In the genomic region with DNA sequence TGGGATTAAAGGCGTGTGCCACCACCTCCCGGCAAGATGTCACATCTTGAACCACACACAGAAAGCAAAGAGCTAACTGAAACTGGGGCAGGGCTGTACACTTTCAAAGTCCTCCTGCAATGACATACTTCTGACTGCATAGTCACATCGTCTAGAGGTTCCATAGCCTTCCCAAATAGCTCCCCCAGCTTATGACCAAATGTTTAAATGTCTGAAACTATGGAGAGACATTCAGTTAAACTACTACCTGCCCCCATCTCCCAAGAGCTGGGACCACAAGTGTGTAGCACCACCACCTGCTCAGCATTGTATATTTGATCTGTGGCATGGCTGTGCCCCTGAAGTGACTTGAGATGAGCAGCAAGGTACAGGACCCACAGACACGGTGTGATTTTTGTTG, we compare ENCODE assay signal across 26 mouse cellular contexts. TPM values are rescaled to one million over a fixed set of nuclear protein-coding genes. Genes with fewer than 3 reads are reported as not detected.
DNase-seq lines count a peak whose midpoint lies in the region; ATAC-seq and TF ChIP-seq lines count a peak whose summit lies in the region.
"Had no signal": no experiment of that assay in that cellular context is flagged by ENCODE, and none has a peak within 500 bp of the region (broad histone marks: within the 10 kb centered on the region; RNA-seq: fewer than 3 reads in every experiment).

No protein-coding gene starts in this region.

- DNase-seq in stomach, postnatal 0 days (ENCODE audit: low spot score), result no peak
- peak; percentile 55 for DNase-seq in naive thymus-derived CD4-positive, alpha-beta T cell, adult 2 months (ENCODE audit: low read depth)
- peak; percentile 35 for DNase-seq in thymus, postnatal 4 days
- DNase-seq in yolk sac, embryonic 10.5 days (ENCODE audit: low spot score), result no peak
- DNase-seq: adrenal gland, adult 2 months; cerebellum, adult 8-10 months; cerebellum, postnatal 36 days; gastrocnemius, postnatal 14 days; kidney, postnatal 14 days; liver, embryonic 13.5 days; lung, embryonic 14.5 days; midbrain, embryonic 14.5 days; retina, postnatal 1 day; right cerebral cortex, postnatal 25 days had no signal

- 0 out of 2 replicates have a peak overlapping the region, but pooled peaks have one; percentile 14 for H3K27ac ChIP-seq in stomach, embryonic 16.5 days (ENCODE audit: low read length)
- no peak overlapping the region for H3K27ac ChIP-seq in stomach, postnatal 0 days (replicated peaks)
- peak overlapping the region; percentile 86 for H3K27ac ChIP-seq in bone marrow, adult 2 months (ENCODE audit: control insufficient read depth, insufficient read depth, low read depth, low read length, poor library complexity)
- H3K27ac ChIP-seq in forebrain, embryonic 16.5 days (ENCODE audit: low read length), result no peak overlapping the region
- H3K27ac ChIP-seq: heart, embryonic 13.5 days; hindbrain, embryonic 13.5 days; liver, embryonic 13.5 days; neural tube, embryonic 12.5 days; stomach, embryonic 15.5 days had no signal

- H3K9me3 ChIP-seq in stomach, embryonic 16.5 days (replicated peaks; ENCODE audit: control insufficient read depth, low read length), result no peaks in the 10 kb centered on the region
- H3K9me3 ChIP-seq in stomach, postnatal 0 days (ENCODE audit: control insufficient read depth, low read length), result no peaks in the 10 kb centered on the region
- H3K9me3 ChIP-seq in forebrain, embryonic 16.5 days (ENCODE audit: control insufficient read depth, low read length), result no peaks in the 10 kb centered on the region
- H3K9me3 ChIP-seq: G1E; heart, embryonic 13.5 days; hindbrain, embryonic 13.5 days; limb, embryonic 12.5 days; liver, embryonic 13.5 days; neural tube, embryonic 12.5 days; stomach, embryonic 15.5 days had no signal

- no peaks in the 10 kb centered on the region for H3K36me3 ChIP-seq in stomach, embryonic 16.5 days (ENCODE audit: control insufficient read depth, insufficient read depth, low read length)
- no peaks in the 10 kb centered on the region for H3K36me3 ChIP-seq in stomach, postnatal 0 days (ENCODE audit: control insufficient read depth, insufficient read depth, low read length)
- no peaks in the 10 kb centered on the region for H3K36me3 ChIP-seq in forebrain, embryonic 16.5 days (ENCODE audit: control insufficient read depth, insufficient read depth)
- H3K36me3 ChIP-seq: G1E; heart, embryonic 13.5 days; hindbrain, embryonic 13.5 days; limb, embryonic 12.5 days; liver, embryonic 13.5 days; neural tube, embryonic 12.5 days; stomach, embryonic 15.5 days had no signal

- no peaks in the 10 kb centered on the region for H3K27me3 ChIP-seq in stomach, embryonic 16.5 days (ENCODE audit: control insufficient read depth, insufficient read depth, low read length)
- no peaks in the 10 kb centered on the region for H3K27me3 ChIP-seq in stomach, postnatal 0 days (ENCODE audit: control insufficient read depth, insufficient read depth, low read length)
- no peaks in the 10 kb centered on the region for H3K27me3 ChIP-seq in forebrain, embryonic 16.5 days (replicated peaks; ENCODE audit: control insufficient read depth, insufficient read depth, low read length)
- H3K27me3 ChIP-seq: CH12.LX; Patski; stomach, embryonic 15.5 days had no signal

- no peak for TF ChIP-seq POLR2A in bone marrow, adult 2 months (IDR thresholded peaks at IDR 0.05; ENCODE audit: borderline replicate concordance, control insufficient read depth, low read depth, low read length)

- ATAC-seq in stomach, embryonic 16.5 days (ENCODE audit: insufficient read depth, low FRiP score), result no peak
- no peak for ATAC-seq in stomach, postnatal 0 days (ENCODE audit: low FRiP score, low TSS enrichment)
- ATAC-seq in forebrain, embryonic 16.5 days, result no peak
- ATAC-seq: forebrain, embryonic 14.5 days; Patski had no signal

- TF ChIP-seq CTCF in stomach, postnatal 0 days (IDR thresholded peaks at IDR 0.05; ENCODE audit: low read depth), result no peak
- TF ChIP-seq CTCF in bone marrow, adult 2 months (IDR thresholded peaks at IDR 0.05; ENCODE audit: control insufficient read depth, insufficient read depth, low read length), result no peak

- no peak overlapping the region for H3K4me2 ChIP-seq in stomach, embryonic 16.5 days (ENCODE audit: low read depth, low read length)
- H3K4me2 ChIP-seq in stomach, postnatal 0 days (replicated peaks; ENCODE audit: low read depth), result no peak overlapping the region
- no peak overlapping the region for H3K4me2 ChIP-seq in forebrain, embryonic 16.5 days (ENCODE audit: low read length)
- H3K4me2 ChIP-seq: heart, embryonic 13.5 days; hindbrain, embryonic 13.5 days; liver, embryonic 13.5 days; lung, embryonic 14.5 days; neural tube, embryonic 12.5 days; stomach, embryonic 15.5 days had no signal

- no peak for TF ChIP-seq EP300 in stomach, postnatal 0 days (optimal IDR thresholded peaks at IDR 0.05)

- H3K4me3 ChIP-seq in stomach, embryonic 16.5 days (replicated peaks; ENCODE audit: low read length), result no peak overlapping the region
- no peak overlapping the region for H3K4me3 ChIP-seq in stomach, postnatal 0 days (ENCODE audit: low read depth, low read length)
- H3K4me3 ChIP-seq in bone marrow, adult 2 months (replicated peaks; ENCODE audit: control insufficient read depth, low read depth, low read length), result no peak overlapping the region
- no peak overlapping the region for H3K4me3 ChIP-seq in forebrain, embryonic 16.5 days (replicated peaks; ENCODE audit: low read length)
- H3K4me3 ChIP-seq: heart, embryonic 13.5 days; hindbrain, embryonic 13.5 days; limb, embryonic 12.5 days; liver, embryonic 13.5 days; neural tube, embryonic 12.5 days; stomach, embryonic 15.5 days had no signal

- 83% methylated on average over 4 of the region's 4 CpGs for WGBS in stomach, embryonic 16.5 days
- 78% methylated on average over 4 of the region's 4 CpGs for WGBS in stomach, postnatal 0 days
- 66% methylated on average over 4 of the region's 4 CpGs for WGBS in bone marrow, adult 2 months
- 83% methylated on average over 4 of the region's 4 CpGs for WGBS in forebrain, embryonic 16.5 days

- H3K9ac ChIP-seq in stomach, embryonic 16.5 days (ENCODE audit: low read length), result no peak overlapping the region
- no peak overlapping the region for H3K9ac ChIP-seq in stomach, postnatal 0 days (ENCODE audit: low read length)
- no peak overlapping the region for H3K9ac ChIP-seq in forebrain, embryonic 16.5 days (replicated peaks; ENCODE audit: low read depth, low read length)
- H3K9ac ChIP-seq: heart, embryonic 13.5 days; limb, embryonic 12.5 days; liver, embryonic 13.5 days; lung, embryonic 14.5 days; neural tube, embryonic 12.5 days; stomach, embryonic 15.5 days had no signal

- H3K4me1 ChIP-seq in stomach, embryonic 16.5 days (ENCODE audit: control insufficient read depth, insufficient read depth, low read length), result peaks cover 6% of the 10 kb centered on the region
- no peaks in the 10 kb centered on the region for H3K4me1 ChIP-seq in stomach, postnatal 0 days (replicated peaks; ENCODE audit: control insufficient read depth, insufficient read depth)
- peaks cover 4% of the 10 kb centered on the region; the same call in 1 of the 2 replicates for H3K4me1 ChIP-seq in bone marrow, adult 2 months (ENCODE audit: control insufficient read depth, insufficient read depth, low read length)
- peaks cover 17% of the 10 kb centered on the region for H3K4me1 ChIP-seq in forebrain, embryonic 16.5 days (replicated peaks; ENCODE audit: control insufficient read depth, insufficient read depth, low read length)

RNA-seq across cellular contexts. Expression of a gene that starts 52.1 kb away (rescaled TPM):
- polyA plus RNA-seq in stomach, embryonic 16.5 days (2015; fragmentation: Nextera tagmentation; extraction: Ambion mirVana), result 5.6 and 6.6 TPM in 2 replicates
- 2.5 and 2.6 TPM in 2 replicates for polyA plus RNA-seq in stomach, postnatal 0 days (2015; fragmentation: Nextera tagmentation; extraction: Ambion mirVana)
- polyA plus RNA-seq in bone marrow, adult 2 months (2011; ENCODE audit: insufficient read depth, insufficient read length, low replicate concordance, missing spikeins), result 15.3 and 20.2 TPM in 2 replicates
- polyA plus RNA-seq in forebrain, embryonic 16.5 days (2015; fragmentation: Nextera tagmentation; extraction: Ambion mirVana), result 7.3 and 8.8 TPM in 2 replicates

Comparison
In these comparisons a context has a peak if more than half of its experiments do, and no peak if none do; other contexts are left out.
1. H3K27ac ChIP-seq: peak in stomach, embryonic 16.5 days (single experiment) and bone marrow, adult 2 months (single experiment); none in stomach, postnatal 0 days (single experiment) and forebrain, embryonic 16.5 days (single experiment).
2. DNase-seq: peak in naive thymus-derived CD4-positive, alpha-beta T cell, adult 2 months (single experiment) and thymus, postnatal 4 days (single experiment); none in stomach, postnatal 0 days (single experiment) and yolk sac, embryonic 10.5 days (single experiment).